Mouse (Mus musculus): ENCODE results near the gene Psmc3.
A peak's percentile ranks its signal among the peaks of the same experiment; 100 is the strongest.

DNA sequence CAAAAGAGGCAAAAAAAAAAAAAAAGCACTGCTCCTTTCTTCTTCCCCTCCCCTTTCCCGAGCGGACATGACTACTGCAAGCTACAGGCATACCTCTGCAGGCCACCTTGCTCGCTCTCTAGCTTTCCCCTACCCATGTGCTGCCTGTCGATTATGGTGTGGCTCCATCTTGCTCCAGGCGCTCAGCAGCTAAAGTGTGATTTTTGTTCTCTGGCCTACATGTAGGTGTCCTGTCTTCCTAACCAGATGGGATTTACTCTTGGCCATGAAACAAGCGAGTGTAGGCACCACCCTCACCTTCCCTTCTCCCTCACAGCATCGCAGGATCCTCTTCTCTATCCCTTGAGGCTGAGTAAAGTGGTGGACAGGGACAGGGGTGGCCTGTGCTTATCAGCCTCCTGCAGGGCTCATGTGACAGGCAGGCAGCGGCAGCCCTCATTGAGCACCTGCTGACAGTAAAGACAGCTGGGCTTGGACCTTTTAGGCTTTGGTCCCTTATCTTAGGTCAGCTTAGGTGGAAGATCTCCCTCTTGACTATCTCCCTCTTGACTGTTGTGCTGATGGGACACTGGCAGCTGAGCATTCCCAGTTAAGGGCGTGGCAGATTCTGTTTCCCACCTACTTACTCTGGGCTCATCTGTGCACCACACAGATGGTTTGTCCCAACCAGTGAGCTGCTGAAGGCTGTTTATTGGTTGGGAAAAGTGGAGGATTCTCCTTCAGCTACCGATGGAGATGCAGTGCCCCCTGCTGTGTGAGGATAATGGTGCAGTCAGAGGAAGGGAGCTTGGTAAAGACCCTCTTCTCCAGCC, 6.9 kb downstream of the Psmc3 start:
- TF ChIP-seq POLR2A (IDR thresholded peaks at IDR 0.05; ENCODE audit: borderline replicate concordance, low read depth, low read length): no peak
- TF ChIP-seq CTCF (IDR thresholded peaks at IDR 0.05; ENCODE audit: low read depth, low read length): peak; percentile 58
